Mouse (Mus musculus) frontal cortex, postnatal 25 days (tissue): ENCODE results near the gene Fbxl20.

Experiments used
- DNase-seq, 2 experiments: peaks; one replicate each; pipeline ENCODE4 v3.0.0; 2022; ENCODE audit warnings: low spot score in 2 of 2

Gene Fbxl20

GRCm38 (mm10) chr11:98049672-98050519, 100.3 kb downstream of the Fbxl20 start:
- no peak for DNase-seq

DNA sequence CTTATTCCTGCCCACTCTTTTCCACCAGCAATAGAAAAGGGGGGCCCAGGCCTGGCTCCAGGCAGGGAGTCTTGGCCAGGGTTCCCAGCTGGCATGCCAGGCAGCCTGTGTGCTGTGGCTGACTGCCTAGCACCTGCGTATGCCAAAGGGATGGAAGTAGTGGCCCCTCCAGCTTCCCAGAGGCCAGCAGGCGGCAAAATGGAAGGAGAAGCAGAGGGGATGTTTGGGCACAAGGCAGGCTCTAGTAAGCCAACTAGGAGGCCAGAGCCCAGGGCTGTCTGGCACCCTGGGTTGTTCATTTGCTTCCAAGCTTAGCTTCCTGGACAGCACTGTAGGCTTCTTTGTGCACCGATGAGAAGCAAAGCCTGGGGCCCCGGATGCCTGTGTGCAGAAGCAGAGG, 102.5 kb downstream of the Fbxl20 start:
- no peak for DNase-seq

GRCm38 (mm10) chr11:98046466-98046865, 103.7 kb downstream of the Fbxl20 start:
- DNase-seq: no peak

DNA sequence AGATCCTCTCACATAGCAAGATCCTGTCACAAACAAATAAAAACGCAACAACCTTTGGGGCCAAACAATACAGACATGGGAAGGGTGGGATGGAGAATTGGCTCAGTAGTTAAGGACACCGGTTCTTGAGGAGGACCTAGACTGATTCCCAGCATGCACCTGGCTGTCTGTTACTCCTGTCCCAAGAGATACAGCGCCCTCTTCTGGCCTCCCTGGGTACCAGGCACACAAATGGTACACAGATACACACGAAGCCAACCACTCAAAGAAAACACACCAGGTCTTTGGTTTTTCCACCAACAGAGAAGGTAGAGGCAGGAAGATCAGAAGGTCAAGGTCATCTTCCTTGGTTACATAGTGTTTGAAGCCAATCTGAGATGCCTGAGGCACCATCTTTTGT, 104.6 kb downstream of the Fbxl20 start:
- DNase-seq: no peak

GRCm38 (mm10) chr11:98044074-98044473, 106.1 kb downstream of the Fbxl20 start:
- no peak for DNase-seq

DNA sequence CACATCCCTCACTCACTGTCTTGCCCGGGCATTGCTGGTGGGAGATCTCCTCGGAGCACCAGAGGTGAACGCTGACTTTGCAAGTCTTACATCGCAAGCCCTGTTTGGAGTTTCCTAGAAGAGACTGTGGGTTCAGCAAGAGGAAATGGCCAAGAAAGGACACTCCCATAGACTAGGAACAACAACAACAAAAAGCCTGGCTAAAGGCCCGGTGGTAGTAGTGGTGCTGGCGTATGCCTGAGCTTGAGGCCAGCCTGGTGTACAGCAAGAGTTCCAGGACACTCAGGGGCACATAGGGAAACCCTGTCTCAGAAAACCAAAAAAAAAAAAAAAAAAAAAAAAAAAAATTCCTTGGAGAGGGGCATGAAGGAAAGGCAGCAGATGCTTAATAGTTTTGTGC, 107.5 kb downstream of the Fbxl20 start:
- DNase-seq: no peak

- DNase-seq: no peak
Observed at GRCm38 (mm10) chr11:98040975-98041374, 109.2 kb downstream of the Fbxl20 start.

DNA sequence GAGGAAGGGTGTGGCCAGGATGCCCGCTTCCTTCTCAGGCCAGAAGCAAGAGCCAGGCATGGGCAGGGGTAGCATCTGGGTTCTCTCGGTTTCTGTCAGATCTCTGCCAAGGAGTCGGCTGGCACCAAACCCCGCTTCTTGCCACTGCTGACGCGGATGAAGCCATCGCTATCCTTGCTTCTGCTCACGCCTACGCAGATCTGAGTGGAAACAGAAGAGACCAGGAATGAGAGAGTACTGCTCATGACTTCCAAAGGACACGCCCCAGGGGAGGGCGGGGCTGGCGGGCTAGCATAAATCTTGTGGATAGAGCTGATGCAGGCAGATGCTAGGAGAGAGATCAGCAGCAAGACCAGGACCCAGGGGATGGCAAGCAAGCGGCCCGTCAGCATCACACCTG, 112.3 kb downstream of the Fbxl20 start:
- DNase-seq: peak in 1 of 2 experiments; percentile 51

- no peak for DNase-seq
Observed at GRCm38 (mm10) chr11:98035977-98036377, 114.2 kb downstream of the Fbxl20 start.

DNA sequence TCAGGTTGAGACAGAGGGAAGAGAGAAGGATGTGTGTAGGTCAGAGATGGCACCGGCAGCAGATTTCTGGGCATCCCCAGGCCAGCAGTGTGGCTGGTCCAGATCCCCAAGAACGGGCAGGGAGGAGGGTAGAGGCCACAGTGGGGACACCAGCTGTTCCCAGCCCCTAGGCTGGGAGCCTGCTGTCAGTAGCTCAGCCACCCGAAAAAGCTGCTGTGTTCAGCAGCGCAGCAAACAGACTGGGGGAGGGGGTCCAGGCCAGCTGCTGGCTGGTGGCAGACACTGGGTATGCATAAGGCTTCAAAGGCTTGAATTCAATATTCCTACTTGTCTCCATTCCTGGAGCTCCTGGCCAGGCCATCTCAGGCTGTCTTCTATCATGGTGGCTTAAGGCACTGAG, 115.4 kb downstream of the Fbxl20 start:
- no peak for DNase-seq

DNA sequence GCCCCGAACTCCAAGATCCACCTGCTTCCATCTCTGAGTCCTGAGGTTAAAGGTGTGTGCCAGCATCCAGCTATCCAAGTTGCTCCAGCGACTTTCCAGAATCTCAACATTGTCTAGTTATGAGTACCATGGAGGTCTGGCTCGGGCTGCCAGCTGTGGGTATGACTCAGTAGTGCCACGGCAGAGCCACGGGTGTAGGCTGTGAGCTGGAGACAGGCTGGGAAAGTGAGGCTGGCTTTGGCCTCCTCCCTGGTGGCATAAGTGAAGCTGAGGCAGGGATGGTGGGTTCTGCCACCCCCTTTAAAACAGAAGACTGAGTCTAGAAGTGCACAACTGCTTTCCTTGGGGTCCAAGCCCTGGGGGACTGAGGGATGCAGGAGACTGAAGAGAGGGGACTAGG, 116.1 kb downstream of the Fbxl20 start:
- no peak for DNase-seq
